Mouse (Mus musculus) layer of hippocampus, adult 2 months (tissue): ENCODE data around the gene Apol9a. TPM values are rescaled to one million over a fixed set of nuclear protein-coding genes. Genes with fewer than 3 reads are reported as not detected.
A peak's percentile ranks its signal among the peaks of the same experiment; 100 is the strongest.

Source experiments
- DNase-seq, 2 experiments: peaks; one replicate each; pipeline ENCODE4 v3.0.0; 2022; ENCODE audit warnings: low spot score in 2 of 2
- H3K27ac ChIP-seq: fragments of 200-600 bp; 2 replicates; pipeline ENCODE4 v1.8.1; 2022
- H3K4me3 ChIP-seq: fragments of 200-600 bp; 2 replicates; pipeline ENCODE4 v1.8.1; 2022; ENCODE audit warnings: mild to moderate bottlenecking
- CTCF ChIP-seq: fragments of 200-600 bp; conservative IDR thresholded peaks from 2 replicates; pipeline ENCODE4 v1.8.1; 2022; ENCODE audit warnings: antibody characterized with exemption, mild to moderate bottlenecking, moderate library complexity
- total RNA-seq, 2 experiments: library from RNA; stranded (reverse); gene quantifications; 2 replicates each; pipeline ENCODE4 v1.2.3; 2021

The Apol9a gene
- total RNA-seq, 2 experiments from 2014 or later: not detected

DNA sequence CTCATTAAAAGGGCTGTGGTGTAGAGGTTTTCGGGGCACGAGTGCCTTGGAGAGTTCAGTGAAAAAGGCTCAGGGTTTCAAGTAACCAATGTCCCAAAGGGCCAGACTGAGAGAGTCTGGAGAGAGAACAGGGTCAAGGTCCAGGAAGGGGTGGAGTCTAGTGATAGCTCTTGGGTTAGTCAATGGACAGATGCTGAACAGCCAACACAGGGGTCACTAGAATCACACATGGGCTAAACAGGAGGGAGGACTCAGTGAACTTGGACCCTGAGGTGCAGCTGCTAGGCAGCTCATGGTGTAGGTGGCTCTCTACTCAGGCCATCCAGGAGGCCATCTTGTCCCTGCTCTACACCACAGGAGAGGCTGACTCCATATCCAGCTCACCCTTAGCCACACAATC, 23.5 kb downstream of the Apol9a start:
- Histone ChIP-seq H3K27ac (no peak overlapping the region), H3K4me3 (no peak overlapping the region)
- TF ChIP-seq CTCF: no peak
- DNase-seq: no peak

DNA sequence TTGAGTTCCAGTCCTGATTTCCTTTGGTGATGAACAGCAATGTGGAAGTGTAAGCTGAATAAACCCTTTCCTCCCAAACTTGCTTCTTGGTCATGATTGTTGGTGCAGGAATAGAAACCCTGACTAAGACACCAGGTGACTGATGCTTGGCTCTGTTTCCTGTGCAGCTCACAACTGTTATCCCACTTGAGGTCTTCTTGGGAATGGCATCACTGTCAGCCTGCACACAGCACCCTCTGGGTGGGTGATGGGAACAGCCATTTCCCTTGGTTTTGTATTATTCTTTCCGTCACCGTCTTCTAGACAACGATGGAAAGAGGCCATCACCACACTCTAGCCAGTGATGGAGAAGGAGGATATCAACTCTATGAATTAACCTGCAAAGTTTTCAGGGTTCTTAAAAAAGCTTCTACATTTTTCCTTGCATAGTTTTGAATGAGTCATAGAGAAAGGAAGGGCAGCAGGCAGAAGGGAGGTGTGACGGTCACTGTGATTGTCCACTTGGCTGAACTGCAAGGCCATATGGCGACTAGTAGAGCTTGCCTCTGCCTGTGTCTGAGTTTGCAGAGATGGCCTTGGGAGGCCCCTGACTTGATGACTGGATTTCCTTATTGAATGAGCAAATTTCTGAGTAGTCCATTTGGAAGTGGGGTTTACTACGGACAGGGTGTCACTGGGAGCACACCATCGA, 26.4 kb downstream of the Apol9a start:
- Histone ChIP-seq H3K27ac (no peak overlapping the region), H3K4me3 (no peak overlapping the region)
- DNase-seq: no peak
- TF ChIP-seq CTCF: no peak

DNA sequence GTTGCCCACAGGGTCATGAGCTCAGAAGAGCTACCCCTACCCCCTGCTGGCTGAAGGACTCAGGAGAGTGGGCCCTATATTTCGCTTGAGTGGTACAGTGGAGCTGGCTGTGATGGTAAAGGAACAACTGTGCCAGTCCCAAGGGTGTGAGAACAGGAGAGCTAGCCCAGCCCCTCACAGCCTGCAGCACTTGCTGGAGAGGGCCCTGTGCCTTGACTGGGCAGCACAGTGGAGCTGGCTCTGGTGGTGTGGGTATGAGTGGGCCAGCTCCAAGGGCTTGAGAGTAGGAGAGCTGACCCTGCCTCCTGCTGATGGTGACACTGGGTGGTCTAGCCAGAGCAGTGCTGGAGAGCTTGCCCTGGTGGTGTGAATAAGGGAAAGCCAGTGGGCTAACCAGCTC, 28.1 kb downstream of the Apol9a start:
- DNase-seq: no peak
- H3K27ac ChIP-seq: no peak overlapping the region
- H3K4me3 ChIP-seq: no peak overlapping the region
- no peak for TF ChIP-seq CTCF

DNA sequence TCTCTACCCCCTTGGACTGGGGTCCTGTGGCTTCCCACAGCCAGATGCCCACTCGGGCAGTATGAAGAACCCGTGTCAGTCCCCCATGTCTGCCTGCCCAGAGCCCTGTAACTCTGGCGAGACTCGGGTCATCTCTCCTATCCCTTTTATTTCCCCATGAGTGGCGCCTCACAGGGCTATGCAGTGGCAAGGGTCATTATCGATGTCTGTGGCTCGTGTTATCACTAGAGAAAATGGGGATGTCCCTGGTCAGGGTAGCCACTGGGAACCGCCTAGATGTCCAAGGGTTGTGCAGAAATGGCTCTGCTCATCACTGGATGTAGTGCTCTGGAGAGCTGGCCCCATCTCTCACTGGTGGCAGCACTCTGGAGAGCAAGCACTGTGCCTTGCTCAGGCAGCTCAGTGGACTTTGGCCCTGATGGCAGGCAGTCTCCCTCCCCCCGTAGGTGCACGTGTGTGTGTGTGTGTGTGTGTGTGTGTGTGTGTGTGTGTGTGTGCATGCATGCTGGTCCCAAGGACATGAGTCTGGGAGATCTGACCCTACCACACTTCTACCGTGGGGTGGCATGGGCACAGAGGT, 28.6 kb downstream of the Apol9a start:
- no peak overlapping the region for H3K27ac ChIP-seq
- DNase-seq: no peak
- TF ChIP-seq CTCF: no peak
- no peak overlapping the region for H3K4me3 ChIP-seq

DNA sequence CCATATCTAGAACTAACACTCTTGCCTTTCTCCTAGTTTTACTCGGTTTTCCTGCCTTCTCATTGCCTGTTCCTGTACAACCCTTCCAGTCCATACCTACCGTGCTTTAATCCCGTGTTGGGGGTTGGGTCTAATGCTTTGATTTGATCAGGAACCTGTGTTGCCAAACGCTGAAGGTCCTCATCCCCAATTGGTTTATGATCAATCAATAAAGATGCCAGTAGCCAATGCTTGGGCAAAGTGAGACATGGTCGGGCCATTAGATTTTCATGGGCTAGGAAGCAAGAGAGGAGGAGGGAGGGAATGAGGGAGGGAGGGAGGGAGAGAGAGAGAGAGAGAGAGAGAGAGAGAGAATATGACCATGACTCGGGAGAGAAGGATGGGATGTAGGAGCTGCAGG, 29.5 kb downstream of the Apol9a start:
- TF ChIP-seq CTCF: no peak
- DNase-seq: no peak

DNA sequence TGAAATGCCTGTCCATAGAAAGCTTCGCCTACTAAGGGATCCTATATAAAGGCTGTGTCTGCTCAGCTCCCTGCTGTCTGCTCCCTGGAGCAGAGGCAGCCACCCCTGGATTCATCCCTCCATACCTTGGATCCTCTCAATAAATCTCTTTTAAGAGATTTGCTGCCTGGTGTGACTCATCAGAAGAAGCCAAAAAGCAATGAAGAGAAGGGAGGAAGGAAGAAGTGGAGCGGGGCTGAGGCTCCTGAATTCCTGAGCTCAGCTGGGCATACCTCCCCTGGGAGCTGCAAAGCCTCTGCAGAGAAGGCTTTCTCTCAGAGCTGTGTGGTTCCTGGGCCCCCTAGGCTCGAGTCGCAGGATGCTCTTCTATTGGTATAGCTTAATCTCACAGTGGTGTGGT, 31.0 kb downstream of the Apol9a start:
- TF ChIP-seq CTCF: no peak
- no peak for DNase-seq
- Histone ChIP-seq H3K27ac (no peak overlapping the region), H3K4me3 (no peak overlapping the region)

More for the DNA sequence above, 29.5 kb downstream of the Apol9a start:
- Histone ChIP-seq H3K27ac (no peak overlapping the region), H3K4me3 (no peak overlapping the region)

DNA sequence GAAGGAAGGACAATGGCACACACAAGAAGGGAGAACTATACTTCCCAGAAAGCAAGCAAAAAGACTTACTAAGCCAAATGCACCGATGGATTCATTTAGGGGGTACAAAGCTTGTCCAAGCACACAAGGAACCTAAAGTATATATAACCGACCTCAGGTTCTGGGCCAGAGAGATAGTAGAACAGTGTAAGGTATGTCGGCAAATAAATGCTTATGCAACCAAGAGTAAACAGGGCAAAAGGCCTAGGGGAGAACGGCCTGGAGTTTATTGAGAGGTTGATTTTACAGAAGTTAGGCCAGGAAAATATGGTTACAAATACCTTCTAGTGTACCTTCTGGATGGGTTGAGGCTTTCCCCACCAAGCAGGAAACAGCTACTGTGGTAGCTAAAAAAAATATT, 33.5 kb downstream of the Apol9a start:
- no peak for DNase-seq
- TF ChIP-seq CTCF: no peak
- H3K4me3 ChIP-seq: no peak overlapping the region
- H3K27ac ChIP-seq: no peak overlapping the region

DNA sequence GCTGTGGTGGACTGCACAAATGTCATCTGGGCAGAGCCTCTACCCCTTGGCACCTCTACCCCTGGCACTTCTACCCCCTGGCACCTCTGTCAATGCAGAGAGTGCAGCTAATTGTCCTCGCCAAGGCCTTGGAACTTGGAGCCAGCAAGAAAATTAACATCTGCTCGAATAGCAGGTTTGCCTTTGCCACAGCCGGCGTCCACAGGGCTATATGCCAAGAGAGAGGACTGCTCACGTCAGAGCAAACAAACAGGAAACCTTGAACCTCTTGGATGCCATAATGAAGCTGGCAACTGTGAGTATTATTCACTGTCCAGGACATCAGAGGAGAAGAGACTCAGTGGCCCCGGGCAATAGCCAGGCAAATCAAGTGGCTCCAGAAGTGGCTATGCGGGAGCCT, 34.0 kb downstream of the Apol9a start:
- H3K27ac ChIP-seq: no peak overlapping the region
- H3K4me3 ChIP-seq: no peak overlapping the region
- TF ChIP-seq CTCF: no peak
- no peak for DNase-seq

DNA sequence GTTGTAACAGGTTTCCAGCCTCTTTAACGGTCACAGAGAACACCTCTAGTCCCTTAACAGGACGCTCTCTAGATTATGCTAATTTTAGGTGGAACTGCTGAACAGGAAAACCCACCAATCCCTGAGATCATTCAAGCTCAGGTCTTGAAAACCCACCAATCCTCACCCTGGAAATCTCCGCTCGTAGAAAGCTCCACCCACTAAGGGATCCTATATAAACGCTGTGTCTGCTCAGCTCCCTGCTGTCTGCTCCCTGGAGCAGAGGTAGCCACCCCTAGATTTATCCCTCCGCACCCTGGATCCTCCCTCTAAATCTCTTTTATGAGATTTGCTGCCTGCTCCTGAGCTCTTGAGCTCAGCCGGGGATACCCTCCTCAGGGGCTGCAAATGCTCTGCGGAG, 40.3 kb downstream of the Apol9a start:
- no peak for TF ChIP-seq CTCF
- no peak overlapping the region for H3K27ac ChIP-seq
- H3K4me3 ChIP-seq: no peak overlapping the region
- no peak for DNase-seq

DNA sequence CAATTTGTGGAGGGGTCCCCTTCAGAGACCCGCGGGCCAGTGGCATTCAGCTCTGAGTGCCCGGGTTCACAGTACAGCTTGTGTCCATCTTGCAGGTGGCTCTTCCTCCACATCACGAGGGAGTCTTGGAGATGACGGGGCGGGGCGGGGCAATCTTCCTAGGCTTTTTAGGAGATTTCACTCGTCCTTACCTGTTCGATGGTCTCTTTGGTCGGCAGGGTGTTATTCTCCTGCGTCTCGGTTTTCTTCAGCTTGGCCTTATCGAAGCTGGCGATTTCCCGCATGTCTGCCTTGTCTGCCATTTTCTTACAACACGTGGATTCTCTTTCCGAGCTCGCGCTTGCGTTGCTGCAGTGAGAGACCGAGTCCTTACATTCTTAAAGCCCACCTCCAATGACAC, 41.0 kb downstream of the Apol9a start:
- TF ChIP-seq CTCF: no peak
- no peak overlapping the region for H3K27ac ChIP-seq
- no peak overlapping the region for H3K4me3 ChIP-seq
- no peak for DNase-seq

DNA sequence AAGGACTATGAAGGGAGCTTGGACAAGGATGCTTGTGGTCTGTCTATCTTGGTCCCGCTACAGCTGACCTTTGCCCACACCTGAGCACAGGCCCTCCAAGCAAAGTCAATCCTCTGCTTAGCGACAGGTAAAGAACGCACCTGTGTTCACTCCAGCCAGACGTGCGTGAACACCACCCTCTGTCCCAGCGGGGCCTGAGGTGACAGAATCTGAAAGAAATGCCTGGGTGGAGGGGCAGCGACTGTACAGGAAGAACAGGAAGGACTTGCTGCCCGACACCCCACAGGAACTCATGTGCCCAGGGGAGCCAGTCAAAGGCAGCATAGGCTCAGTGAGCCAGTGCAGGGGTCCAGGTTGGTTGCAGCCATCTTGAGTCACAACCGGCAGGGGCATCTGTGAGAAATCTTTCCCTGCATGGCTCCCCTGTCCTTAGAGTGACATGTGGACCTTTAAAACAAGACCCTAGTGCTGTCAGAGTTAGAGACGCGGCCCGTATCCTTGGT, 42.1 kb downstream of the Apol9a start:
- Histone ChIP-seq H3K27ac (peak overlapping the region; percentile 95; the same call in 1 of the 2 replicates), H3K4me3 (no peak overlapping the region)
- no peak for TF ChIP-seq CTCF
- DNase-seq: no peak

DNA sequence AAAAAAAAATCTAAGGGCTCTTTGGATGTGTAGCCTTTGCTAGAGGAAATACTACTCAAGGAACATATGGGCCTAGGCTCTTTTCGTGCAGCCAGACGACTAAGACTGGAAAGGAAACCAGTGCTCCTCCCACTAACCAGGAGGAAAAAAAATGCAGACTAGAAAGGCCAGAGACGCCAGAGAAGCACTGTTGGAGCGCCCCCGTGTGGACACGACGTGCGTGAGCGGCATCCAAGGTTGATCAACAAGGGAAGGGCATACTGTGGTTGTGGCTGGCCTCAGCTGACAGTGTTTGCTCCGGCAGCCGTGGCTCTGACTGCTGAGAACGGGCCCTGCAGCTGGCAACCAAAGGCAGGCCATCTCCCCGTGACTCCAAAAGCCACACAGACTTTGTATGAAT, 42.8 kb downstream of the Apol9a start:
- DNase-seq: peak; percentile 95 to 97
- Histone ChIP-seq H3K27ac (peak overlapping the region; percentile 95), H3K4me3 (no peak overlapping the region)
- peak; percentile 96 for TF ChIP-seq CTCF

DNA sequence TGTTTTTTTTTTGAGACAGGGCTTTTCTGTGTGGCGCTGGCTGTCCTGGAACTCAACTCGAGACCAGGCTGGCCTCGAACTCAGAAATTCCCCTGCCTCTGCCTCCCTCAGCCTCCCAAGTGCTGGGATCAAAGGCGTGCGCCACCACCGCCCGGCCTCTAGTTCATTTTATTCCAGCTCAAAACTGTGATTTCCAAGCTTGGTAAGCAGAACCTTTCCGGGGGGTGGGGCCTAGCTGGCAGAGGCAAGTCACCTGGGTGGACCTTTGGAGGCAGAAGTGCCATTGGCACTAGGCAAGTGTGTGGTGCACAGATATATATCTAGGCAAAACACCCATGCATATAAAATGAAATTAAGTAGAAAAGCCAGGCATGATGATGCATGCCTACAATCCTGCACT, 43.4 kb downstream of the Apol9a start:
- peak overlapping the region; percentile 95 for H3K27ac ChIP-seq
- no peak; the same call in none of the 2 replicates for TF ChIP-seq CTCF
- DNase-seq: no peak
- no peak overlapping the region for H3K4me3 ChIP-seq

DNA sequence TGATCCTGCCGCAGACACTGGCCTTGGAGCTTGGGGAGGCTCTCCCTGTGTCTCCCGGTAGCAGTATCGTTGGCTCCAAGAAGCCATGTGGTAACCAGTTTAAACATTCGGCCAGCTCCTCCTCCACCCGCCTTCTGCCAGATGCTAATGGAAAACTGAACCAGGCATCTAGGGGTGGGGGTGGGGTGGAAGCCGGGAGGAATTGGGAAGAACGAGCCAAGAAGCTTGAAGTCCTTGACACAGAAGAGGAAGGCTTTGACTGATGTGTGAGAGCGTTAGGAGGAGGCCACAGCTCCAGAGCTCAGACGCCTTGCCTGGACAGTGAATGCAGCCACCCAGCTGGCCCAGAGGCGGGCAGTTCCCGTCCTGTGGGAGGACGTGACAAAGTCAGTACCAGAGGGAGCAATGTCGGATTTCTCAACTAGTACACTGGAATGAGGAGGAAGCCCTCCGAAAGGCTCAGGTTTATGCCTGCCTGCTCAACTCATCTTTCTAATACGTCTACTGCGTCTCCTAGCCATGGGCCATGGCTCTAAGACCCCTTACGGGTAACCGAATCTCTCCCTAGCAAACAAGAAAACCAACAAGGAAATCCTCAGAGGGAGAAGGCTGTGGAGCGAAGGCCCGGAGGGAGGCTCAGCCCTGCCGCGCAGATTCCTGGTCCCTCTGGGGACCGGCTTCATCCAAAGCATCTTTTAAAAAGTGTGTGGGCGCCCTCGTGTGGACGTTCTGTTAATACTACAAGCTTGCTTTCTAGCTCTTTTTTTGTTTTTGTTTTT, 44.0 kb downstream of the Apol9a start:
- peak overlapping the region; percentile 95 for H3K27ac ChIP-seq
- peak; percentile 82 to 89 for DNase-seq
- peak; percentile 87 for TF ChIP-seq CTCF
- H3K4me3 ChIP-seq: peak overlapping the region; percentile 44
